Mouse (Mus musculus): ENCODE data around the gene Dnal4. TPM values are rescaled to one million over a fixed set of nuclear protein-coding genes. Genes with fewer than 3 reads are reported as not detected.

Dnal4 gene
- polyA plus RNA-seq, 1 experiment: 48.9 TPM

DNA sequence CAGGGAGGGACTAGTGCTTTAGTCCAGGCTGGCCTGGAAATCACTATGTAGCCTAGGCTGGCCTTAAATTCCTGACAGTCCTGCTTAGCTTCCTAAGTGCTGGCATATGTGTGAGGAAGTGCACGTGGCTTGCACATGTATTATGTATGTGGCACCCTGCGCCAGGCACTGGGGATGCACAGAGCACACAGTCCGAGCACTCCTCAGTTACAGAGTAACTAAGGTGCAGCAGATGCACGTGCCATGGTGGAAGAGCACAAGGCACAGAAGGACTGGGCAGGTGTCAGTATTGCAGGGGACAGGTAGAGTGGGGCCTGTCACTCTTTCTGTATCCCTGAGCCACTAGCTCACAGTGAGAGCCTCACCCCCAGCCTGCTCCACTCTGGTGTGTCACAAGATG is 22.5 kb downstream of the Dnal4 start:
- H3K36me3 ChIP-seq (ENCODE audit: control insufficient read depth, insufficient read depth): no peaks in the 10 kb centered on the region
- no peak overlapping the region for H3K4me3 ChIP-seq (ENCODE audit: insufficient read depth, poor library complexity, severe bottlenecking)
- TF ChIP-seq MYOD1 (IDR thresholded peaks at IDR 0.05; ENCODE audit: control insufficient read depth, insufficient read length, low read depth) (no peak), MYOG (IDR thresholded peaks at IDR 0.05; ENCODE audit: control insufficient read depth, extremely low read depth, insufficient read length) (no peak), MAX (IDR thresholded peaks at IDR 0.05) (no peak), CTCF (IDR thresholded peaks at IDR 0.05; ENCODE audit: control insufficient read depth, insufficient read depth, insufficient read length) (no peak), FOSL1 (IDR thresholded peaks at IDR 0.05; ENCODE audit: insufficient read depth, low read length, poor library complexity, severe bottlenecking) (no peak), USF1 (IDR thresholded peaks at IDR 0.05; ENCODE audit: low read depth) (no peak), CEBPB (IDR thresholded peaks at IDR 0.05; ENCODE audit: low read depth) (no peak)
- H3K27me3 ChIP-seq (ENCODE audit: control insufficient read depth, insufficient read depth, insufficient read length): no peaks in the 10 kb centered on the region
- H3ac ChIP-seq (ENCODE audit: control insufficient read depth, insufficient read length, low read depth): no peak overlapping the region
- H3K79me3 ChIP-seq (ENCODE audit: low read depth): no peaks in the 10 kb centered on the region
- H3K79me2 ChIP-seq (ENCODE audit: control insufficient read depth, insufficient read depth): no peaks in the 10 kb centered on the region

DNA sequence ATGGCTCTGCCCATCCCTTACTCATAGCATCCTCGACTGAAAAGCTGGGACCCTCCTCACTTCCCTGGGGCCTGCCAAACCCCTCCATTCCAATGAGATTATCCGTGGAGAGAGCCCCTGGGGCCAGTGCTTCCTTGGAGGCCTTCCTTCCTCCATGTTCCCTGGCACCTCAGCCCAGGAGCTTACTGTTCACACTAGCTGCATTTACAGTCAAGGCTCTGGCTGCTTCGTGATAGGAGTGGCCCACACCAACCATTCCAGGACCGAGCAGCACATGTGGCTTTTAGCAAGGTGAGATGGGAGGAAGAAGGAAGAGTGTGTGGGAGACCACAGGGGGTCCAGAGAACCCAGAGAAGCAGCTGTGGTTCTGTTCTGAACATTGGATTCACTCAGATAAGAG is 23.8 kb downstream of the Dnal4 start:
- Histone ChIP-seq H3ac (ENCODE audit: control insufficient read depth, insufficient read length, low read depth) (no peak overlapping the region), H3K79me2 (ENCODE audit: control insufficient read depth, insufficient read depth) (no peaks in the 10 kb centered on the region), H3K27me3 (ENCODE audit: control insufficient read depth, insufficient read depth, insufficient read length) (no peaks in the 10 kb centered on the region), H3K36me3 (ENCODE audit: control insufficient read depth, insufficient read depth) (no peaks in the 10 kb centered on the region), H3K4me3 (ENCODE audit: insufficient read depth, poor library complexity, severe bottlenecking) (no peak overlapping the region), H3K79me3 (ENCODE audit: low read depth) (no peaks in the 10 kb centered on the region)
- no peak for TF ChIP-seq MYOD1 (IDR thresholded peaks at IDR 0.05; ENCODE audit: control insufficient read depth, insufficient read length, low read depth)
- no peak for TF ChIP-seq USF1 (IDR thresholded peaks at IDR 0.05; ENCODE audit: low read depth)
- TF ChIP-seq FOSL1 (IDR thresholded peaks at IDR 0.05; ENCODE audit: insufficient read depth, low read length, poor library complexity, severe bottlenecking): no peak
- no peak for TF ChIP-seq CEBPB (IDR thresholded peaks at IDR 0.05; ENCODE audit: low read depth)
- no peak for TF ChIP-seq MYOG (IDR thresholded peaks at IDR 0.05; ENCODE audit: control insufficient read depth, extremely low read depth, insufficient read length)
- TF ChIP-seq MAX (IDR thresholded peaks at IDR 0.05): no peak
- no peak for TF ChIP-seq CTCF (IDR thresholded peaks at IDR 0.05; ENCODE audit: control insufficient read depth, insufficient read depth, insufficient read length)

GRCm38 (mm10) chr15:79753420-79753752 is 24.3 kb downstream of the Dnal4 start:
- Histone ChIP-seq H3ac (ENCODE audit: control insufficient read depth, insufficient read length, low read depth) (no peak overlapping the region), H3K36me3 (ENCODE audit: control insufficient read depth, insufficient read depth) (no peaks in the 10 kb centered on the region), H3K79me2 (ENCODE audit: control insufficient read depth, insufficient read depth) (no peaks in the 10 kb centered on the region), H3K4me3 (ENCODE audit: insufficient read depth, poor library complexity, severe bottlenecking) (no peak overlapping the region), H3K79me3 (ENCODE audit: low read depth) (no peaks in the 10 kb centered on the region), H3K27me3 (ENCODE audit: control insufficient read depth, insufficient read depth, insufficient read length) (no peaks in the 10 kb centered on the region)
- no peak for TF ChIP-seq MYOG (IDR thresholded peaks at IDR 0.05; ENCODE audit: control insufficient read depth, extremely low read depth, insufficient read length)
- no peak for TF ChIP-seq USF1 (IDR thresholded peaks at IDR 0.05; ENCODE audit: low read depth)
- TF ChIP-seq CEBPB (IDR thresholded peaks at IDR 0.05; ENCODE audit: low read depth): no peak
- TF ChIP-seq CTCF (IDR thresholded peaks at IDR 0.05; ENCODE audit: control insufficient read depth, insufficient read depth, insufficient read length): no peak
- TF ChIP-seq MYOD1 (IDR thresholded peaks at IDR 0.05; ENCODE audit: control insufficient read depth, insufficient read length, low read depth): no peak
- no peak for TF ChIP-seq FOSL1 (IDR thresholded peaks at IDR 0.05; ENCODE audit: insufficient read depth, low read length, poor library complexity, severe bottlenecking)
- no peak for TF ChIP-seq MAX (IDR thresholded peaks at IDR 0.05)

GRCm38 (mm10) chr15:79752742-79753419 is 24.8 kb downstream of the Dnal4 start:
- Histone ChIP-seq H3K79me2 (ENCODE audit: control insufficient read depth, insufficient read depth) (no peaks in the 10 kb centered on the region), H3K36me3 (ENCODE audit: control insufficient read depth, insufficient read depth) (no peaks in the 10 kb centered on the region), H3ac (ENCODE audit: control insufficient read depth, insufficient read length, low read depth) (no peak overlapping the region), H3K4me3 (ENCODE audit: insufficient read depth, poor library complexity, severe bottlenecking) (no peak overlapping the region), H3K79me3 (ENCODE audit: low read depth) (no peaks in the 10 kb centered on the region), H3K27me3 (ENCODE audit: control insufficient read depth, insufficient read depth, insufficient read length) (no peaks in the 10 kb centered on the region)
- TF ChIP-seq CTCF (IDR thresholded peaks at IDR 0.05; ENCODE audit: control insufficient read depth, insufficient read depth, insufficient read length): peak; percentile 93
- TF ChIP-seq MAX (IDR thresholded peaks at IDR 0.05): peak; percentile 50
- no peak for TF ChIP-seq MYOG (IDR thresholded peaks at IDR 0.05; ENCODE audit: control insufficient read depth, extremely low read depth, insufficient read length)
- no peak for TF ChIP-seq CEBPB (IDR thresholded peaks at IDR 0.05; ENCODE audit: low read depth)
- no peak for TF ChIP-seq USF1 (IDR thresholded peaks at IDR 0.05; ENCODE audit: low read depth)

GRCm38 (mm10) chr15:79751772-79752171 is 25.9 kb downstream of the Dnal4 start:
- Histone ChIP-seq H3K36me3 (ENCODE audit: control insufficient read depth, insufficient read depth) (no peaks in the 10 kb centered on the region), H3K27me3 (ENCODE audit: control insufficient read depth, insufficient read depth, insufficient read length) (no peaks in the 10 kb centered on the region), H3K79me3 (ENCODE audit: low read depth) (no peaks in the 10 kb centered on the region), H3K4me3 (ENCODE audit: insufficient read depth, poor library complexity, severe bottlenecking) (no peak overlapping the region), H3K79me2 (ENCODE audit: control insufficient read depth, insufficient read depth) (no peaks in the 10 kb centered on the region), H3ac (ENCODE audit: control insufficient read depth, insufficient read length, low read depth) (no peak overlapping the region)
- no peak for TF ChIP-seq MYOD1 (IDR thresholded peaks at IDR 0.05; ENCODE audit: control insufficient read depth, insufficient read length, low read depth)
- TF ChIP-seq USF1 (IDR thresholded peaks at IDR 0.05; ENCODE audit: low read depth): no peak
- TF ChIP-seq CEBPB (IDR thresholded peaks at IDR 0.05; ENCODE audit: low read depth): no peak
- TF ChIP-seq FOSL1 (IDR thresholded peaks at IDR 0.05; ENCODE audit: insufficient read depth, low read length, poor library complexity, severe bottlenecking): no peak
- TF ChIP-seq CTCF (IDR thresholded peaks at IDR 0.05; ENCODE audit: control insufficient read depth, insufficient read depth, insufficient read length): no peak
- TF ChIP-seq MAX (IDR thresholded peaks at IDR 0.05): no peak
- no peak for TF ChIP-seq MYOG (IDR thresholded peaks at IDR 0.05; ENCODE audit: control insufficient read depth, extremely low read depth, insufficient read length)

- H3ac ChIP-seq (ENCODE audit: control insufficient read depth, insufficient read length, low read depth): no peak overlapping the region
- no peak overlapping the region for H3K4me3 ChIP-seq (ENCODE audit: insufficient read depth, poor library complexity, severe bottlenecking)
- no peaks in the 10 kb centered on the region for H3K79me2 ChIP-seq (ENCODE audit: control insufficient read depth, insufficient read depth)
- no peaks in the 10 kb centered on the region for H3K79me3 ChIP-seq (ENCODE audit: low read depth)
- H3K36me3 ChIP-seq (ENCODE audit: control insufficient read depth, insufficient read depth): no peaks in the 10 kb centered on the region
- H3K27me3 ChIP-seq (ENCODE audit: control insufficient read depth, insufficient read depth, insufficient read length): no peaks in the 10 kb centered on the region
- TF ChIP-seq CEBPB (IDR thresholded peaks at IDR 0.05; ENCODE audit: low read depth): no peak
- TF ChIP-seq MAX (IDR thresholded peaks at IDR 0.05): no peak
- no peak for TF ChIP-seq USF1 (IDR thresholded peaks at IDR 0.05; ENCODE audit: low read depth)
- no peak for TF ChIP-seq MYOD1 (IDR thresholded peaks at IDR 0.05; ENCODE audit: control insufficient read depth, insufficient read length, low read depth)
- TF ChIP-seq CTCF (IDR thresholded peaks at IDR 0.05; ENCODE audit: control insufficient read depth, insufficient read depth, insufficient read length): no peak
- no peak for TF ChIP-seq FOSL1 (IDR thresholded peaks at IDR 0.05; ENCODE audit: insufficient read depth, low read length, poor library complexity, severe bottlenecking)
- no peak for TF ChIP-seq MYOG (IDR thresholded peaks at IDR 0.05; ENCODE audit: control insufficient read depth, extremely low read depth, insufficient read length)
Observed at GRCm38 (mm10) chr15:79750266-79750665, 27.4 kb downstream of the Dnal4 start.

Measured in C2C12 (cell line).